Mouse (Mus musculus) brown adipose tissue, adult 24 weeks (tissue): Measurements from ENCODE around the gene Gm8024. TPM values are rescaled to one million over a fixed set of nuclear protein-coding genes. Genes with fewer than 3 reads are reported as not detected.
"Not testable (repeated sequence)": the region's sequence is repeated elsewhere in the genome, so short reads cannot be mapped to it uniquely, and the experiment has no call there.

Experiments
- H3K27ac ChIP-seq: fragments of 200-500 bp; replicated peaks from 2 replicates; pipeline ENCODE4 v1.5.1; 2012; ENCODE audit warnings: low read depth, mild to moderate bottlenecking, low read length
- H3K4me1 ChIP-seq: fragments of 200-500 bp; 2 replicates; pipeline ENCODE4 v1.6.1; 2012; ENCODE audit warnings: low read length, mixed read lengths; ENCODE audit not compliant: control insufficient read depth, insufficient read depth, insufficient read length
- H3K4me3 ChIP-seq: fragments of 200-500 bp; 2 replicates; pipeline ENCODE4 v1.5.1; 2012; ENCODE audit warnings: low read depth, mild to moderate bottlenecking, low read length, moderate library complexity; ENCODE audit not compliant: insufficient read depth
- polyA plus RNA-seq: library from polyadenylated mRNA; stranded (reverse); fragments of >200 nt; gene quantifications from 2 replicates; pipeline ENCODE4 v1.2.4, GENCODE M21; 2012; ENCODE audit not compliant: missing spikeins, insufficient read depth, insufficient read length

Gm8024 gene
- not detected in 2 replicates for polyA plus RNA-seq

- not testable (repeated sequence) for H3K27ac ChIP-seq, H3K4me1 ChIP-seq, H3K4me3 ChIP-seq
Measured at GRCm38 (mm10) chr14:42524182-42524581, at the start of gene Gm8024. TSS of gene Gm8024 (minus strand) at chr14:42524282.

GRCm38 (mm10) chr14:42543170-42543701 lies 19.2 kb upstream of the Gm8024 start:
- H3K27ac ChIP-seq, H3K4me1 ChIP-seq, H3K4me3 ChIP-seq: not testable (repeated sequence)

- H3K4me1 ChIP-seq, H3K27ac ChIP-seq, H3K4me3 ChIP-seq: not testable (repeated sequence)
Measured at GRCm38 (mm10) chr14:42542316-42543169, 18.5 kb upstream of the Gm8024 start.

- not testable (repeated sequence) for H3K27ac ChIP-seq, H3K4me3 ChIP-seq, H3K4me1 ChIP-seq
Measured at GRCm38 (mm10) chr14:42502249-42502648, 21.8 kb downstream of the Gm8024 start, which contains the start of gene Gm8020. TSS of gene Gm8020 (minus strand) at chr14:42502349.

Other genes starting within 250 kb of the Gm8024 start
- gene Gm9611, start 226.9 kb downstream of the Gm8024 start, polyA plus RNA-seq, result not detected in 2 replicates
- not detected in 2 replicates for gene Gm7995, start 214.1 kb downstream of the Gm8024 start, polyA plus RNA-seq
- gene Gm8005, start 84.6 kb downstream of the Gm8024 start, polyA plus RNA-seq, result not detected in 2 replicates
- gene Gm8011, start 60.4 kb downstream of the Gm8024 start, polyA plus RNA-seq, result not detected in 2 replicates
- not detected in 2 replicates for gene Gm8020, start 21.9 kb downstream of the Gm8024 start, polyA plus RNA-seq
- not detected in 2 replicates for gene Gm17124, start 75.6 kb upstream of the Gm8024 start, polyA plus RNA-seq
- not detected in 2 replicates for gene Gm3633, start 117.6 kb upstream of the Gm8024 start, polyA plus RNA-seq
- gene Gm10378, start 131.7 kb upstream of the Gm8024 start, polyA plus RNA-seq, result not detected in 2 replicates
- gene Gm3015, start 244.5 kb upstream of the Gm8024 start, polyA plus RNA-seq, result not detected in 2 replicates